Mouse (Mus musculus) MEL (cell line): ENCODE results near the gene 0610009B22Rik. TPM values are rescaled to one million over a fixed set of nuclear protein-coding genes. Genes with fewer than 3 reads are reported as not detected.

Source experiments
- DNase-seq: peaks from one replicate; pipeline ENCODE4 v3.0.0; 2011; ENCODE audit warnings: low read depth, low spot score
- H3K27ac ChIP-seq: 2 replicates; pipeline ENCODE4 v1.5.1; 2012; ENCODE audit warnings: low read depth, mild to moderate bottlenecking, control low read depth, low read length, moderate library complexity; ENCODE audit not compliant: control insufficient read depth
- H3K27me3 ChIP-seq, 2 experiments: fragments of 150-350 bp in 1 of 2; sonication (generic) in 1 of 2; 2 replicates each; pipeline ENCODE4 v1.6.1; 2012; ENCODE audit warnings: low read length in 2 of 2, mild to moderate bottlenecking in 2 of 2, improper control_type of control experiment in 1 of 2, moderate library complexity in 1 of 2; ENCODE audit not compliant: insufficient read depth in 2 of 2, control insufficient read depth in 1 of 2
- H3K36me3 ChIP-seq, 2 experiments: 2 replicates each; pipeline ENCODE4 v1.6.1; 2012 to 2014; ENCODE audit warnings: low read length in 2 of 2, improper control_type of control experiment in 1 of 2, inconsistent platforms in 1 of 2, mild to moderate bottlenecking in 1 of 2; ENCODE audit not compliant: insufficient read depth in 2 of 2, control insufficient read depth in 1 of 2
- H3K4me1 ChIP-seq, 2 experiments: fragments of 150-350 bp in 1 of 2; sonication (generic) in 1 of 2; 2 replicates each; pipeline ENCODE4 v1.6.1; 2012; ENCODE audit warnings: low read length in 2 of 2, improper control_type of control experiment in 1 of 2, mild to moderate bottlenecking in 1 of 2; ENCODE audit not compliant: insufficient read depth in 2 of 2, control insufficient read depth in 1 of 2
- H3K4me3 ChIP-seq, 2 experiments: fragments of 150-350 bp in 1 of 2; sonication (generic) in 1 of 2; 2 replicates each; pipeline ENCODE4 v1.5.1; 2012; ENCODE audit warnings: low read depth in 2 of 2, low read length in 2 of 2, mild to moderate bottlenecking in 2 of 2, moderate library complexity in 2 of 2, control low read depth in 1 of 2, improper control_type of control experiment in 1 of 2; ENCODE audit not compliant: control insufficient read depth in 1 of 2, insufficient read depth in 1 of 2
- H3K79me2 ChIP-seq: 2 replicates; pipeline ENCODE4 v1.6.1; 2012; ENCODE audit warnings: mild to moderate bottlenecking, low read length, moderate library complexity; ENCODE audit not compliant: control insufficient read depth, poor library complexity, insufficient read depth
- H3K9ac ChIP-seq: 2 replicates; pipeline ENCODE4 v1.6.1; 2012; ENCODE audit warnings: low read depth, mild to moderate bottlenecking, control low read depth, low read length, moderate library complexity; ENCODE audit not compliant: control insufficient read depth, poor library complexity, severe bottlenecking
- H3K9me3 ChIP-seq: fragments of 150-350 bp; sonication (generic); replicated peaks from 2 replicates; pipeline ENCODE4 v1.6.1; 2012; ENCODE audit warnings: mild to moderate bottlenecking, low read length, improper control_type of control experiment, moderate library complexity; ENCODE audit not compliant: insufficient read depth
- BHLHE40 ChIP-seq: IDR thresholded peaks from 2 replicates; pipeline ENCODE4 v1.6.1; 2012; ENCODE audit warnings: low read depth, mild to moderate bottlenecking, inconsistent platforms, low read length, improper control_type of control experiment, borderline replicate concordance
- CHD2 ChIP-seq: IDR thresholded peaks from 2 replicates; pipeline ENCODE4 v1.6.1; 2011; ENCODE audit warnings: low read length, improper control_type of control experiment
- CTCF ChIP-seq, 3 experiments: IDR thresholded peaks in 2 of 3; conservative IDR thresholded peaks in 1 of 3; 2 replicates each; pipeline ENCODE4 v1.5.1; 2011 to 2012; ENCODE audit warnings: low read length in 3 of 3, low read depth in 2 of 3, mild to moderate bottlenecking in 2 of 3, improper control_type of control experiment in 1 of 3, inconsistent platforms in 1 of 3, mixed read lengths in 1 of 3, moderate library complexity in 1 of 3; ENCODE audit not compliant: control insufficient read depth in 1 of 3, insufficient read depth in 1 of 3, poor library complexity in 1 of 3, severe bottlenecking in 1 of 3
- E2F4 ChIP-seq: IDR thresholded peaks from 2 replicates; pipeline ENCODE4 v1.6.1; 2011; ENCODE audit warnings: low read depth, low read length, improper control_type of control experiment, borderline replicate concordance
- HCFC1 ChIP-seq: IDR thresholded peaks from 2 replicates; pipeline ENCODE4 v1.6.1; 2012; ENCODE audit warnings: low read depth, mild to moderate bottlenecking, inconsistent platforms, low read length, improper control_type of control experiment, moderate library complexity
- MAX ChIP-seq: IDR thresholded peaks from 2 replicates; pipeline ENCODE4 v1.6.1; 2011; ENCODE audit warnings: low read length, improper control_type of control experiment
- MAZ ChIP-seq: IDR thresholded peaks from 2 replicates; pipeline ENCODE4 v1.6.1; 2012; ENCODE audit warnings: low read depth, mild to moderate bottlenecking, inconsistent platforms, low read length, improper control_type of control experiment
- MEF2A ChIP-seq: IDR thresholded peaks from 2 replicates; pipeline ENCODE4 v1.6.1; 2014; ENCODE audit warnings: low read depth, mild to moderate bottlenecking, inconsistent platforms, low read length, improper control_type of control experiment; ENCODE audit not compliant: poor library complexity, insufficient replicate concordance, severe bottlenecking; ENCODE audit errors: extremely low read depth
- MXI1 ChIP-seq: IDR thresholded peaks from 2 replicates; pipeline ENCODE4 v1.6.1; 2011; ENCODE audit warnings: mild to moderate bottlenecking, low read depth, low read length, improper control_type of control experiment
- NELFE ChIP-seq: IDR thresholded peaks from 2 replicates; pipeline ENCODE4 v1.6.1; 2011; ENCODE audit warnings: low read depth, low read length, improper control_type of control experiment
- NRF1 ChIP-seq: IDR thresholded peaks from 2 replicates; pipeline ENCODE4 v1.6.1; 2014; ENCODE audit warnings: low read depth, mild to moderate bottlenecking, inconsistent platforms, low read length, improper control_type of control experiment, moderate library complexity; ENCODE audit not compliant: poor library complexity, insufficient read depth, severe bottlenecking
- POLR2A ChIP-seq, 2 experiments: IDR thresholded peaks; 2 replicates each; pipeline ENCODE4 v1.6.1; 2011 to 2012; ENCODE audit warnings: low read length in 2 of 2, mild to moderate bottlenecking in 2 of 2, control low read depth in 1 of 2, improper control_type of control experiment in 1 of 2, low read depth in 1 of 2, moderate library complexity in 1 of 2; ENCODE audit not compliant: control insufficient read depth in 1 of 2, insufficient read depth in 1 of 2, poor library complexity in 1 of 2
- RCOR1 ChIP-seq: IDR thresholded peaks from 2 replicates; pipeline ENCODE4 v1.6.1; 2012; ENCODE audit warnings: low read depth, mild to moderate bottlenecking, inconsistent platforms, low read length, improper control_type of control experiment
- SIN3A ChIP-seq: IDR thresholded peaks from 2 replicates; pipeline ENCODE4 v1.6.1; 2012; ENCODE audit warnings: low read length, improper control_type of control experiment, inconsistent platforms
- TBP ChIP-seq: IDR thresholded peaks from 2 replicates; pipeline ENCODE4 v1.8.0; 2011; ENCODE audit warnings: low read depth, low read length, improper control_type of control experiment
- USF1 ChIP-seq: IDR thresholded peaks from 2 replicates; pipeline ENCODE4 v1.6.1; 2014; ENCODE audit warnings: low read depth, mild to moderate bottlenecking, inconsistent platforms, low read length, improper control_type of control experiment, moderate library complexity
- ZC3H11A ChIP-seq: IDR thresholded peaks from 2 replicates; pipeline ENCODE4 v1.6.1; 2012; ENCODE audit warnings: low read depth, mild to moderate bottlenecking, inconsistent platforms, low read length, improper control_type of control experiment
- ZNF384 ChIP-seq: IDR thresholded peaks from 2 replicates; pipeline ENCODE4 v1.6.1; 2012; ENCODE audit warnings: low read depth, mild to moderate bottlenecking, inconsistent platforms, low read length, improper control_type of control experiment
- polyA plus RNA-seq, 2 experiments: library from polyadenylated mRNA; stranded (reverse) in 1 of 2; unstranded in 1 of 2; fragments of >175 nt in 1 of 2; fragments of >200 nt in 1 of 2; gene quantifications; 2 replicates each; pipeline versions ENCODE4 v1.2.1 to v1.2.4; 2012; ENCODE audit warnings: low replicate concordance in 2 of 2, low read depth in 1 of 2; ENCODE audit not compliant: insufficient read length in 2 of 2, insufficient read depth in 1 of 2, missing spikeins in 1 of 2
- total RNA-seq: library from RNA; depleted of rRNA; stranded (reverse); fragments of 300-350 nt; gene quantifications from 2 replicates; pipeline ENCODE4 v1.2.3, GENCODE M21; 2012

0610009B22Rik gene
- total and polyA plus RNA-seq, 3 experiments = 24.4 to 37.7 TPM; not detected in 1

DNA sequence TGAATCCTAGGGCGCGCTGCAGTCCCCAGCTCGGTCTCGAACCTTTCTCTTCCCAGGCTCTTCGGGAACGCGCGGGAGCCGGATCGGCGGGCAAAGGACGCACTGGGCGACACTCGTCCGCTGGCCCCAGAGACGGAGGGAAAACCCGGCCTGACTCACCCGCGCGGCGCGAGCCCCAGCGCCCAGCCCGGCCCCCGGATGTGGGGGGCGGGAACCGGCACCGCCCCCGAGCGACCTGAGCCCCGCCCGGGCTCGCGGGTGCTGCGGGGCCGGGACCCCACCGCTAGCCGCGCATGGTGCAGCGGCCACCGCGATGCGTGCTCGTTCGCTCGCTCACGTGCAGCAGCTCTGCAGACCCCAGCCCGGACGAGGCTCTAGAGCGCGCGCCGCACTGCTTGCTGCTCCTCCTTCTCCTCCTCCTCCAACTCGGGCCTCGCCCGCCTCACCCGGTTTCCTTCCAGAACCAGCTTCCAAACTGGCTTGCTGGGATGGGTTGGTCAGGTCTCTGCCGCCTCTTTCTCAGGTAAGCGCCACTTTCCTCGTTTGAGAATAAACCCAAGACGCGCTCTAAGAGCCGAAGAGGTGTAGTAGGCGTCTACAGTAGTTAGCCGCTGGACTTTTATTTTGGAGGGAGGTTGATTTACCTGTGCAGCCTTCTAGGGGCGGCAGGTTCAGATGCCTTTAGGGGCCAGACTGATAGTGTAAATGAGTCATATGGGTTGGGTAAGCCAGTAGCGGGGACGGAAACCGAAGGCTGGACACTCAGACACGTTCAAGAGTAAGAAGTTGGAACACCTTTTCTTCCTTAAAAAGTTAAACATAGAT is 37.8 kb downstream of the 0610009B22Rik start, which contains the start of the genes N4bp3 and D930048N14Rik:
TSS of gene N4bp3 (minus strand) at position 152 of the 825 bp plus-strand sequence.
TSS of gene D930048N14Rik (plus strand) at position 264 of the 825 bp plus-strand sequence.
- no peak within 1 kb of the TSS for H3K27ac ChIP-seq
- peak within 1 kb of the TSS; percentile 72 to 92 for H3K4me3 ChIP-seq
- peaks cover 3% of the 10 kb centered on the region; the same call in 1 of the 2 replicates for H3K79me2 ChIP-seq
- DNase-seq = peak; percentile 81
- peak within 1 kb of the TSS; percentile 82 for H3K9ac ChIP-seq
- H3K36me3 ChIP-seq = no peaks in the 10 kb centered on the region
- peaks cover 1 to 2% of the 10 kb centered on the region in 2 experiments; a peak in 1 of 4 replicates for H3K4me1 ChIP-seq
- no peaks in the 10 kb centered on the region for H3K27me3 ChIP-seq
- no peaks in the 10 kb centered on the region for H3K9me3 ChIP-seq
- TF ChIP-seq NELFE = peak; percentile 47; the same call in 1 of the 2 replicates
- no peak for TF ChIP-seq RCOR1
- TF ChIP-seq E2F4 = no peak
- no peak for TF ChIP-seq CHD2
- TF ChIP-seq SIN3A = peak; percentile 54; the same call in 1 of the 2 replicates
- TF ChIP-seq ZNF384 = no peak
- TF ChIP-seq POLR2A (IDR thresholded peaks at IDR 0.05; ENCODE audit: control insufficient read depth in 1 of 2, insufficient read depth in 1 of 2, low read depth in 1 of 2, low read length in 2 of 2, poor library complexity in 1 of 2) = peak in 1 of 2 experiments; percentile 71; a peak in 2 of 4 replicates
- peak; percentile 74; the same call in 1 of the 2 replicates for TF ChIP-seq MXI1
- peak; percentile 86; the same call in 1 of the 2 replicates for TF ChIP-seq MAZ
- no peak; the same call in 1 of the 2 replicates for TF ChIP-seq MAX
- TF ChIP-seq BHLHE40 = peak; percentile 69; the same call in 1 of the 2 replicates

DNA sequence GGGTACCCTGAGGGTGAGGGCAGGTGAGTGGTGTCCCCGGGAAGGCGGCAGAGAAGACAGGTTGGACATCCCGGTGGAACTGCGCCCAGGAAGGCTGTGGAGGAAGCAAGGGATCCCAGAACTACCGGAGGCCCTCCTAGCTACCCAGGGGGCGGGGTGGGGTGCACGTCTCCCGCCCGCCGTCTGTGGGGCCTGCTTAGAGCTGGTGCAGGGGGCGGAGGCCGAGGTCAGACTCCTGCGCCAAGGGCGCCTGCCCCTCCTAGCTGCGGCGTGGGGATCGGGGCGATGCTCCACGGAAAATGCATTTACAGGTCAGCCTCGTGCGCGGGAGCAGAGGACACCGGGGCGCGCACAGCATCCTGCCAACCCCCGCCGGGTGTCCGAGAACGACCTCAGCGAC is 38.4 kb downstream of the 0610009B22Rik start:
- peaks cover 3% of the 10 kb centered on the region; the same call in 1 of the 2 replicates for H3K79me2 ChIP-seq
- H3K27ac ChIP-seq = no peak overlapping the region
- no peak for TF ChIP-seq MXI1
- TF ChIP-seq SIN3A = peak; percentile 13; the same call in 1 of the 2 replicates
- peak; percentile 66 for DNase-seq
- peak overlapping the region; percentile 72 to 92 for H3K4me3 ChIP-seq
- H3K36me3 ChIP-seq = no peaks in the 10 kb centered on the region
- H3K9me3 ChIP-seq = no peaks in the 10 kb centered on the region
- H3K4me1 ChIP-seq = peaks cover 1 to 2% of the 10 kb centered on the region in 2 experiments; a peak in 1 of 4 replicates
- no peaks in the 10 kb centered on the region for H3K27me3 ChIP-seq
- H3K9ac ChIP-seq = peak overlapping the region; percentile 82

DNA sequence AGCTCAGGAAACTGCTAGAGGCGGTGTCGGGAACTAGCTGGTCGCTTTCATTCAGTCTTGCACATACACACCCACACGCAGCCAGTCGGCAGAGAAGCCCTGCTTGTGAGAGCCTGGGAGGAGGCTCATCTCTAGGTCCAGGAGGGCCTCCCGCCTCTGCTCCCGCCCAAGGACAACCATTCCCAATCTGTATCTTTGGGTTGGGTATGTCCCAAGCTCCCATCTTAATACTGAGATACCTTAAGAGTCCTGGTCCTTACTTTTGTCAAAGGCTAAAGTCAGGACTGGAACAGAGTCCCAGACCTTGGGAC is 38.8 kb downstream of the 0610009B22Rik start:
- H3K9ac ChIP-seq = peak overlapping the region; percentile 82
- DNase-seq = peak; percentile 60
- H3K79me2 ChIP-seq = peaks cover 3% of the 10 kb centered on the region; the same call in 1 of the 2 replicates
- peaks cover 1 to 2% of the 10 kb centered on the region in 2 experiments; a peak in 1 of 4 replicates for H3K4me1 ChIP-seq
- peak overlapping the region; percentile 72 to 92 for H3K4me3 ChIP-seq
- TF ChIP-seq MEF2A (no peak), E2F4 (no peak), ZC3H11A (no peak), MAX (no peak), CHD2 (no peak), TBP (no peak), MXI1 (no peak), NRF1 (no peak), USF1 (no peak), CTCF (IDR thresholded peaks at IDR 0.05 in 2 of 3, conservative IDR thresholded peaks at IDR 0.05 in 1 of 3; ENCODE audit: control insufficient read depth in 1 of 3, insufficient read depth in 1 of 3, low read depth in 2 of 3, low read length in 3 of 3, poor library complexity in 1 of 3, severe bottlenecking in 1 of 3) (no peak), HCFC1 (no peak)
- TF ChIP-seq, all 39 proteins: peak for 0
- no peak overlapping the region for H3K27ac ChIP-seq
- no peaks in the 10 kb centered on the region for H3K9me3 ChIP-seq
- no peaks in the 10 kb centered on the region for H3K27me3 ChIP-seq
- no peaks in the 10 kb centered on the region for H3K36me3 ChIP-seq
